Mouse (Mus musculus) right cerebral cortex, postnatal 25 days (tissue): ENCODE data around the gene Dnlz.

Experiments used
- DNase-seq: peaks from one replicate; pipeline ENCODE4 v3.0.0; 2022

The Dnlz gene

DNA sequence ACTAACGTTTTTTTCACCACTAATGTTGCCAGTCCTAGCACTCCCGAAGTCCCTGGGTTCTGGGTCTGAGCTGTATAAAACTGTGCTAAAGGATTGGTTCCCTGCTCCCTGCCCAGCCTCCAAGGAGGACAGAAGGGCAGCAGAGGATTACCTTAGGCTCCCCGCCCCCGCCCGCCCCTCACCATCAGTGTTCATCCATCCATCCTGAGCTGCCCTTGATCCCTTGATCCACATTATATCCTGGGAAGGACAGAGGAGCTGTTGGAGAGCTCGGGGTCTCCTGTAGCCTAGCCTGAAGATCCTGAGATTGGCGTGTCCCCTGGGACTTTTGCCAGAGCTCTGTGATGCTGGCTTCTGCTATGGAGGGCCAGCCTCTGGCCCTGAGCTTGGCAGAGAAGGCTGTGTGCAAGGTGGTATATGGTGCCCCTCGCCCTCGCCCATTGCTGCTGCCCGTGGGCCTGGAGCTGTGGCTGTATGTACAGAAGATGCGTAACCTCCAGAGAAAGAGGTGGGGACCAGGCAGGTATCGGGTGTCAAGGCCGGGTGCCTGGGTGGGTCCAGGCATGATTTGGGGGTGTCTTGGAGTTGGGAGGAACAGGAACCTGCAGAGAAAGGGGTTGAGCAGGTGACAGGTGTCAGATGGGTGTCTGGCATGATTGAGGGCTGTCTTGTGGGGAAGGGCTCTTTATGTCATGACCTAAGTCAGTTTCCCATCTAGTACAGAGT lies 32.2 kb downstream of the Dnlz start:
- no peak for DNase-seq

- DNase-seq, result no peak
Measured at GRCm38 (mm10) chr2:26319109-26319508, 32.8 kb downstream of the Dnlz start.

DNA sequence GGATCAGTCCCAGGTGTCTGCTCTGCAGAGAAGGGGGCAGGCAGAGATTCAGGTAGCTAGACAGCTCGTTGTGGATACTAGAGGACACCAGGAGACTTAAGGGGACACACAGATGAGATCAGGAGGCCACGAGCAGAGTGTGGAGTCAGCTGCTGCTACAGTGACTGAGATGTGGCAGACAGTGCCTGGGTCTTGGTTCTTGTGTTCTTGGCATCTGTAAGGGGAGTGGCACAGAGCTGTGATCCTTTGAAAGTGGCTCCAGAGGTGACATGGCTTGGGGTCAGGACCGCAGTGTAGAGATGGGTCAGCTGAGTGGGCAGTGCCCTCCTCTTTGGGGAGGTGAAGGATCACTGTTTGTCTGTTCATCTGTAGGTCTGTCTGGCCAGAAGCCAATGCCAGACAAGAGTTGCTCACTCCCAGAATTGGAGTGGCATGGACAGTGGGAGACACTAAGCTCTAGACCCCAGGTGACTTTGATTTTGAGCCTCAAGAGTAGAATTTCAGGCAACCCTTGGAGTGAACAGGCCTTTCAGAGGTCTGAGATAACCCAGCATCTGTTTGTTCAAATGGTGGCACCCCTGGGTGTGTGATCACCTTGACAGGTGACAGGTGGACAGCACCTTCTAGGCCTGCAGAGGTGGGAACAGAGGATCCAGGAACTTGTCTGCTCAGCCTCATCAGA lies 33.8 kb downstream of the Dnlz start:
- no peak for DNase-seq

DNA sequence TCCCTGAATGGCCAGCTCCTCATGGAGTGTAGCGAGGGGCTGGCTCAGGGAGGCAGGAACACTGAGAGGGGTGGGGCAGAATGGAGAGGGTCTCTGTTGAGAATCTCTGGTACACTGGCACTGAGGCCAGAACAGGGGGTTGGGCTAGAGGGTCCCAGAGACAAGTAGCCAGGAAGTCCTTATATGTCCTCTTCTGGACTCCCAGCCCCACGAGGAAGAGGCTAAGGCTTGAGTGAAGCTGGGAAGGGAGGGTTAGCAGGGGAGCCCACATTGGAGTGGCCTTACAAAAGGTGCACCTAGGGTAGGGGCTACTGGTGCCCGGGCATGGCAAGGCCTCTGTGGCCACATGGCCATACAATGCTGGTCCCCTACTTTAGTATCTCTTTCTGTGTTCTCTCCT lies 34.5 kb downstream of the Dnlz start:
- DNase-seq, result no peak

DNA sequence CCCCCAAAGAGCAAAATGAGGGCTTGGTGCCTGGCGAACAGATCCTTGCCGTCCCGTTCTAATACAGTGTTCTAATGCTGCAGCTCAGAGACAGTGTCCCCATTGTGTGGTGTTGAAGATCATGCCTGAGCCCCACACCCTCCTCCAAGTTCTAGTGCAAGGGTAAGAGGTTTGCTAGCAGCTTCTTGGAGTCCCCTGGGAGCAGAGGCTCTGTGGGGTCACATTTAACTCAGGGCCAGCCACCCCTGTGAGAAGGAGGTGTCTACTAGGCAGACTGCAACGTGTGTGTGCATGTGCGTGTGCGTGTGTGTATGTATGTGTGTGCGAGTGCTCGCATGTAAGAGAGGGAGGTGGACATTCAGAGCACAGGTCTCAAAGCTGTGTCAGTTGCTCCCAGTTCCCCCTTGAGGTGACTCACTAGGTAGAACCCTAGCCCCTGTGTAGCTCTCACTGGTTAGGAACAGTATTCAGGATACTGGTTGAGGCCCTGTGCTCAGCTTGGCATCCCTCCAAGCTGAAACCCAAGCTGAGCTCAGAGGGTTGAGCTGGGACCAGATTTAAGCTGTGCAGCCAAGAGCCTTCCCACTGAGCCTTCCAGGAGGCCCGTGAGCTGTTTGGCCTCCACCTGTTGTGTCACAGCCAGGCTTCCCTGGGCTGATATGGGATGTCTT lies 35.2 kb downstream of the Dnlz start:
- DNase-seq, result no peak

DNA sequence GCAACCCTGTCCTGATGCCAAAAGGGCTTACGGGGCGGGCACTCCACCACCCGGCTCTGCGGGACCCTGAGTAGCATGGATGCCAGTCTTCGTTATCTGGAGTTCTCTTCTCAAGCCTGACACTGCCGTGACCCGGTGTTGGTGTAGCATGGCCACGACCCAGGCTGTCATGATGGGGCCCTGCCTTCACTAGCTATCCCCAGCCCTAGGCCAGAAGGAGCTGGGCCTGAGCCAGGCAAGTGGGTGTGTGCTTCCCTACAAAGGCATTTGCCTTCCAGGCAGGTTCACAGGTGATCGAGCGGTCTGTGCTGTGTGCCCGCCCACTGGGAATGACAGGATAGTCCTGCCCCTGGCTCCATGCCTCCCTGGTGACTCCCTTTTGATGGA lies 36.0 kb downstream of the Dnlz start:
- peak; percentile 50 for DNase-seq

GRCm38 (mm10) chr2:26315072-26315924 lies 36.6 kb downstream of the Dnlz start, which contains the start of gene Gpsm1:
Gpsm1 (plus strand) TSS chr2:26315515.
- peak; percentile 85 for DNase-seq

DNA sequence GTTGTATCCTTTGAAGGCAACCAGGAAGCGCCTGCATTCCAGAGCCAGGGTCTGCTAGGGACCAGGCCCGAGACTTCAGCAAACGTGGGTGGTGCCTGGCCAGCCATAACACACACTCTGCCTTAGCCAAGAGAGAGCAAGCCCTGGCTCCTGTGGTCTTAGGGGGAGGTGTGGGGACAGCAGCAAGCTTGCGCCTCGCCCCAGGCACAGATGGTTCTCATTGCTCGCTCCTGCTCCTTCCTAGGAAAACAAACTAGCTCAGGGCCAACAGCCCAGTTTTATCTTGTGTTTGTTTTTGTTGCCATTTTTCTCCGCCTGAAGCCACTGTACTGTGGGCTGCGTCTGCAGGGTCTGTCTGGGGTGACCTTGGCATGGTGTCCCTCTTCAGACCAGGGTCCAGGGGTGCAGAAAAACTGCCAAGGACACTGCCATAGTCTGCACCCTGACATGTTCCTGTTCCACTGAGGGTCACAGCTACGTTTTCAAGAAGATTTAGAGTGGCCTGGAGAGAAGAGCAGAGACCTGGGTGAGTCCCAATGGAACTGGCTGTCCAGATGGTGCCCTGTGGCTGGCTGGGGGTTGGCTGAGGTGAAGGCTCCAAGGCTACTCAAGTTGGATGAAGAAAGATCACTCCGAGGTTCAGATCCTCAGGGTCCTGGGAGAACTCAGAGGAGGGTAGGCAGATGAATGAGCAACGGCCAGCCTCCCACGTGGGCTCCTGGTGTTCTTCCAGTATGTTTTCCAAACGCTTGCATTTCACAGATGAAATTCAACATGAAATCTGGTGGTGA lies 37.4 kb downstream of the Dnlz start:
- DNase-seq, result no peak

DNA sequence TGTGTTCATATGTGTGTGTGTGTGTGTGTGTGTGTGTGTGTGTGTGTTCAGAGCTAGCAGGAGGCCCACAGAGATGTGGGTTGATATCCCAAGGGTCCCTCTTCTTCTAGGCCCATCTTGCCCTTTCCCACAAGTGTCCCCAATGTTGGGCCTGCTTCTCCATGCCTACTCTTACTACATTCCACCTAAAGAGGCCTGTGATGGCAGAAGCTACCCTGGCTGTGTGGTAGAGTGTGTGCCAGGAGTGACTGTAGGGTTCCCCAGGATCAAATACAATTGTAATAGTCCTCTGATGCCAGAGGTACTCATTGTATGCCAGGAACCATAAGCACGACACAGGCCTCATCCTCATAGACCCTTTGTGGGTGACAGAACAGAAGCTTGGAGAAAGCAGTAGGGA lies 38.5 kb downstream of the Dnlz start:
- no peak for DNase-seq

- no peak for DNase-seq
Measured at GRCm38 (mm10) chr2:26312812-26313211, 39.1 kb downstream of the Dnlz start.

DNA sequence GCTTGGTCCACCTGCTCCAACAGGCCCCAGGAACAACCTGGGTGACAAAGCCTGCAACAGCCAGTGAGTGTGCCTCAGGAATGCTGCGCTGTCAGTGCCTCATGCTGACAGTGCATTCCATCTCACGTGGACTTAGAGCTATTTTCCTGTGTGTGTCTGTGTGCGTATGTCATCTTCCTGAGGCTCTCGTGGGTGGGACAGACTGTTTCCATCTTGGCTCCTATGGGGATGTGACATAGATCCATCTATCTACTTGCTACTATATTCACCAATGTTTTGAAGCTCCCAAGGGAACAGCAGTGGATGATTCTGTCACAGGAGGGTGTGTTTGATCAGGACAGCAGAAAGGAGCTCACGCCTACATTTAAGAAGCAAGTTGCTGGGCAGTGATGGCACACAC lies 40.0 kb downstream of the Dnlz start:
- DNase-seq, result no peak

GRCm38 (mm10) chr2:26309739-26310138 lies 42.2 kb downstream of the Dnlz start:
- no peak for DNase-seq

- no peak for DNase-seq
Measured at GRCm38 (mm10) chr2:26306702-26307101, 45.2 kb downstream of the Dnlz start.

DNA sequence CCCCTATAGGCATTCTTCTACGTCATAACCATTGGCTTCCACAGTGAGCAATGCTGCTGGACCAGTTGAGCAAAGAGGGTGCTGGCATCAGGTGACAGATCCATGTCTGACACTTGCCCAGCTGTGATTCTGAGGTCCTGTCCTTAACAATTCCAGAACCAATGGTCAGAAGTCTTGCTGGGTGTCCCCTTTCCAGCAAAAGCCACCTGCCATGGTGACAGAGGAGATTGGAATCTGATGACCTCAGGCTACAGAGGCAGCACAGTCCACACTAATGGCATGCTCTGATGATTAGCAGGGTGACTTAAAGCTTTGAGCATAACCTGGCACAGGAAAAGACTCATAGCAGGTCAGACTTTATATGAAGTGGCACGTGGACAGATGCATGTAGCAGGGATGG lies 46.4 kb downstream of the Dnlz start:
- DNase-seq, result no peak

GRCm38 (mm10) chr2:26304711-26305110 lies 47.2 kb downstream of the Dnlz start:
- DNase-seq, result no peak

- DNase-seq, result no peak
Measured at GRCm38 (mm10) chr2:26302005-26302503, 49.9 kb downstream of the Dnlz start.

GRCm38 (mm10) chr2:26300808-26301174 lies 51.1 kb downstream of the Dnlz start:
- peak; percentile 82 for DNase-seq

DNA sequence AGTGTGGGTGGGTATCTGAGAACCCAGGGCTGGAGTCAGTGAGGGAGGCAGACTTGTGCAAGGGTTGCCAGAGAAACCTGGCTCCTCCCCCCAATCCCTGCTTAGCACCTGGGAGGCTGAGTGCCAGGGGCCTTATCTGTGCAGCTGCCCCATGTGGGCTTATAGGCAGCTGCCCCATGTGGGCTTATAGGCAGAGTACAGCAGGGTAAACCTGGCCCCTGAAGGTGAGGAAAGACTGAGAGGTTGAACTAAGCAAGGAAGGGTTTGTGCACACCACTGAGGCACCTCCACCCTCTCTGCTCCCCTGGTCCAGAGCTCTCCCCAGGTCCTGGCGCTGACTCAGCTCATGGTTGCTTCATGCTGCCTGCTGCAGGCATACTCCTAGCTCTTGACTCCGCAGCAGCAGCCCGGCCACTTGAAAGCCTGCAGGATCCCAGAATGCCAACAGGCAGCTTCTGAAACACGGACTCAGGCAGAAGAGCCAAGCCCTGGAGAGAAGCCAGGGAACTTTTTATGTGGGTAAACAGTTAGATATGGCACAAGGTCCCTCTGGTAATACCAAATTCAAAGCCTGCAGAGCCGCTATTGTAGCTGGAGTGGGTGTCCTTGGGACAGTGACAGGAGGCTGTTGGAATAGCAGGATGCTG lies 51.6 kb downstream of the Dnlz start:
- peak; percentile 20 for DNase-seq

- no peak for DNase-seq
Measured at GRCm38 (mm10) chr2:26299336-26299735, 52.6 kb downstream of the Dnlz start.

DNA sequence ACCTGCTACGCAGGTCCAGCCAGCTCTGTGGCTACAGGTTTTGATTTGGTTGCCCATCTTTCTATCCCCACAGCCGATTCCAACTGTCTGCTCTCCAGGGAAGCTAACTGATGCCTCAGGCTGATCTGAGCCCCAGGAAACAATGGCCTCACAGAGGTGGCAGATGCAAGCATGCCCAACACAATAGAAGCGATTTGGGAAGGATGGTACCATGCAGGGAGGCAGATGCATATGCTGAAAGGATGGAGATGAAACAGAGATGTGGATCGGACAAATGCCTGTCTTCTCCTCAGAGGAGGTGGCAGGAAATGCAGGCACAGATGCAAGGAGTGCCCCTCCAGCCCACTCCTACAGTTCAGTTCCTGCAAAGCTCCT lies 53.1 kb downstream of the Dnlz start:
- no peak for DNase-seq

DNA sequence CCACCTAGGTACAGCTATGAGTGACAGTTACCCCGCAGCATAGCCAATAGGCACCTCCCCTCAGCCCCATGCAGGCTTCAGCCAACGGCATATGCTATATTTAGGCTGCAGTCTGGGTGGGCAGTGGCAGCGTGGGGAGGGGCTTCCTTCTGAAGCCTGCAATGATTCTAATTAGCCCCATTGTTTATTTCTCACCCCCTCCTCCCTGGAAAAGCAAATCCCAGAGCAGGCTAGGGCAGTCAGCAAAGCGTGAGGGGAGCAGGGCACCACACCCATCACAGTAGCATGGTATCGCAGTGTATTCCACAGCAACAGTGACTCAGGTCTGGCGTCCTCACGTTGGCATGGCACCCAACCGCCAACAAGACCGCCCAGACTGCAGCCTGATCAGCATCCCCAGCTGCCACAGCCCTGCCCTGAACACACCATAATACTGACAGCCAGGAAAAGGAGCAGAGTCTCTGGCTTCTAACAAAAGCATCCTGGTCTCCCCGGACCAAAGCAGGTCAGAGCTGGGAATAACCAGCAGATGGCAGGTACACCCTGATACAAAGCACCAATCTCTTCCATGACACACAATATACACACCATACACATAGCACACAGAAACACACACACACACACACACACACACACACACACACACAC lies 53.6 kb downstream of the Dnlz start:
- peak; percentile 77 for DNase-seq
